Mouse (Mus musculus): ENCODE results near the gene BC067074. TPM values are rescaled to one million over a fixed set of nuclear protein-coding genes. Genes with fewer than 3 reads are reported as not detected.

The BC067074 gene
- polyA plus RNA-seq, 1 experiment = 1.7 TPM

DNA sequence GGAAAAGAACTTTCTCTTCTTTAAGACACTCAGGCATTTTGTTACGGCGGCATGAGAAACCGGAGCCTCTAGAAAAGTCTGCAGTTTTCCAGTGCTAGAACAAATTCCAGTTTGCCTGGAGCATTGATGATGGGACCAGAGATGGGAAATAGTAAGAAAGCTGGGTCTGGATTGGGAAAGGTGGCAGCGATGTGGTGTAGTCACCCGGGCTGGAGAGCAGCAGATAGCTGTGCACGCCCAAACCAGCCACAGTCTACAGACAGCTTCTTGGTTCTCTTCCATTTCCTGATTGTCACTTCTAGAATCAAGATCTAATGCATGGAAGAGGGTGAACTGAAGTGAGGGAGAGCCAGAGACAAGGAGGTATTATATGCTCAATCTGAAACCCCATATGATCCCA lies 100.4 kb downstream of the BC067074 start:
- no peaks in the 10 kb centered on the region for H3K79me2 ChIP-seq (ENCODE audit: control insufficient read depth, insufficient read depth)
- H3K27me3 ChIP-seq (ENCODE audit: control insufficient read depth, insufficient read depth, insufficient read length) = no peaks in the 10 kb centered on the region
- no peak overlapping the region for H3K4me2 ChIP-seq (ENCODE audit: low read depth)
- H3ac ChIP-seq (ENCODE audit: control insufficient read depth, insufficient read length) = no peak overlapping the region
- no peak overlapping the region for H3K4me3 ChIP-seq
- H3K36me3 ChIP-seq (ENCODE audit: control insufficient read depth, insufficient read depth) = no peaks in the 10 kb centered on the region
- TF ChIP-seq TCF3 (IDR thresholded peaks at IDR 0.05; ENCODE audit: insufficient read length, low read depth) = no peak
- no peak for TF ChIP-seq E2F4 (IDR thresholded peaks at IDR 0.05; ENCODE audit: insufficient read depth)
- no peak for TF ChIP-seq CEBPB (IDR thresholded peaks at IDR 0.05; ENCODE audit: insufficient read depth, poor library complexity, severe bottlenecking)
- TF ChIP-seq TCF12 (IDR thresholded peaks at IDR 0.05; ENCODE audit: insufficient read depth, poor library complexity, severe bottlenecking) = no peak

DNA sequence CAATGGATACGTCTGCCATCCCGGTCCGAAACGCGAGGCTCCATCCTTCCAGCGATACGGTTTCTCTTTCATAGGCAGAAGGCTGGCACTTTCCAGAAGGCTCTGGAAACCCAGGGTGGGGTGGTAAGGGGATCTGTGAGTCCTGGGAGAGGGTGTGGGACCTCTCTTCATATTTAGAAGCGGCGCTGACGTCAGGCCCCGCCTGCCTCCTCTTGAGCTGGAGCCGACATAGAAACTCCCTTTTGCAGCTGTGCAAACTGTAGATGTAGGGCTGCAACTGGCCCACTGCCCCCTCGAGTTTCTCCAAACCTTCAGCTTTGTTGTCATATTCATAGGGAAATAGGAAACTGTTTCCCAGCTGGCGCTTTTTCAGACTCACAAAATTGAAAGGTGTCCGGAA lies 101.6 kb downstream of the BC067074 start:
- TF ChIP-seq MYOD1 (IDR thresholded peaks at IDR 0.05; ENCODE audit: control insufficient read depth in 1 of 3, insufficient read length in 2 of 3, low read depth in 2 of 3) (no peak), POLR2AphosphoS2 (IDR thresholded peaks at IDR 0.05; ENCODE audit: insufficient read length, low read depth) (no peak), TCF12 (IDR thresholded peaks at IDR 0.05; ENCODE audit: insufficient read depth, poor library complexity, severe bottlenecking) (no peak), E2F4 (IDR thresholded peaks at IDR 0.05; ENCODE audit: insufficient read depth) (no peak), TCF3 (IDR thresholded peaks at IDR 0.05; ENCODE audit: insufficient read length, low read depth) (no peak), MAX (IDR thresholded peaks at IDR 0.05; ENCODE audit: low read depth) (no peak), SRF (IDR thresholded peaks at IDR 0.05; ENCODE audit: control insufficient read depth, insufficient read length, low read depth) (no peak)
- Histone ChIP-seq H3ac (ENCODE audit: control insufficient read depth, insufficient read length) (no peak overlapping the region), H3K79me2 (ENCODE audit: control insufficient read depth, insufficient read depth) (no peaks in the 10 kb centered on the region), H3K4me2 (ENCODE audit: low read depth) (no peak overlapping the region), H3K36me3 (ENCODE audit: control insufficient read depth, insufficient read depth) (no peaks in the 10 kb centered on the region), H3K4me3 (no peak overlapping the region), H3K27me3 (ENCODE audit: control insufficient read depth, insufficient read depth, insufficient read length) (no peaks in the 10 kb centered on the region)

GRCm38 (mm10) chr13:113397006-113397520 lies 104.1 kb downstream of the BC067074 start:
- no peaks in the 10 kb centered on the region for H3K36me3 ChIP-seq (ENCODE audit: control insufficient read depth, insufficient read depth)
- H3K27me3 ChIP-seq (ENCODE audit: control insufficient read depth, insufficient read depth, insufficient read length) = no peaks in the 10 kb centered on the region
- no peak overlapping the region for H3K4me3 ChIP-seq
- H3ac ChIP-seq (ENCODE audit: control insufficient read depth, insufficient read length) = no peak overlapping the region
- no peaks in the 10 kb centered on the region for H3K79me2 ChIP-seq (ENCODE audit: control insufficient read depth, insufficient read depth)
- H3K4me2 ChIP-seq (ENCODE audit: low read depth) = no peak overlapping the region
- TF ChIP-seq TCF12 (IDR thresholded peaks at IDR 0.05; ENCODE audit: insufficient read depth, poor library complexity, severe bottlenecking) (no peak), MYOD1 (IDR thresholded peaks at IDR 0.05; ENCODE audit: control insufficient read depth in 1 of 3, insufficient read length in 2 of 3, low read depth in 2 of 3) (no peak), MAX (IDR thresholded peaks at IDR 0.05; ENCODE audit: low read depth) (no peak), POLR2A (IDR thresholded peaks at IDR 0.05; ENCODE audit: insufficient read length, low read depth) (no peak), MYOG (IDR thresholded peaks at IDR 0.05; ENCODE audit: control insufficient read depth in 1 of 3, insufficient read depth in 1 of 3, insufficient read length in 2 of 3, low read depth in 2 of 3) (no peak), REST (IDR thresholded peaks at IDR 0.05; ENCODE audit: insufficient read depth, insufficient read length) (no peak), POLR2AphosphoS2 (IDR thresholded peaks at IDR 0.05; ENCODE audit: insufficient read length, low read depth) (no peak), CEBPB (IDR thresholded peaks at IDR 0.05; ENCODE audit: insufficient read depth, poor library complexity, severe bottlenecking) (no peak), TCF3 (IDR thresholded peaks at IDR 0.05; ENCODE audit: insufficient read length, low read depth) (no peak), E2F4 (IDR thresholded peaks at IDR 0.05; ENCODE audit: insufficient read depth) (no peak), USF1 (IDR thresholded peaks at IDR 0.05; ENCODE audit: low read depth) (no peak), SRF (IDR thresholded peaks at IDR 0.05; ENCODE audit: control insufficient read depth, insufficient read length, low read depth) (no peak)

DNA sequence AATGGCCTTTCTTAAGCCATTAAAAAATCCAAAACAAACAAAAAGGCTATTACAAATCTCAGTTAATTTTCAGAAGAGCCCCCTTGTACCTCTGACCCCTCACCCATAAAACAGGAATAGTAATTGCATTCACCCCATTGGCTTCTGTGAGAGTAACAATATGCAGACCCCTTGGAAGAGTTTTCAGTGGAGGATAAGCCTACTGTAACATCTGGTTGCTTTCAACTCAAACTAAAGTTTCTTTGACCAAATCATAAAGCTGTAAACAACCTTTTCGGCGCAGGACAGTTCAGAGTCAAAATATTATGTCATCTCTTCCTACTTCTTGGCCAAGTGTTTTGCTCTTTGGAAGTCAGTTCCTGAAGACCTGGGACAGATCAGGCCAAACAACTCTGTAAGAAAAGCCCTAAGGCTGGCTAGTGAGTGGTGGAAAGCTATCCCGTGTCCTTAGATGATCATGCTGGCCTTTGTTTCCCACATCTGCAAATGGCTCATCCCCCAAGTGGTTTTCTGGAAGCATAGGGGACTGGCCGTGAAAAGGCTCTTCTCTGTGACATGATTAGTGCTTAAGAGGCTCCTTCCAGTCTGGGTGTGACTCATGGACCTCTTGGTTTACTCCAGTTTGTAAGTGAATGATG lies 108.5 kb downstream of the BC067074 start:
- no peaks in the 10 kb centered on the region for H3K27me3 ChIP-seq (ENCODE audit: control insufficient read depth, insufficient read depth, insufficient read length)
- no peaks in the 10 kb centered on the region for H3K36me3 ChIP-seq (ENCODE audit: control insufficient read depth, insufficient read depth)
- no peaks in the 10 kb centered on the region for H3K79me2 ChIP-seq (ENCODE audit: control insufficient read depth, insufficient read depth)
- H3ac ChIP-seq (ENCODE audit: control insufficient read depth, insufficient read length) = no peak overlapping the region
- no peak overlapping the region for H3K4me3 ChIP-seq
- TF ChIP-seq REST (IDR thresholded peaks at IDR 0.05; ENCODE audit: insufficient read depth, insufficient read length) (no peak), MYOD1 (IDR thresholded peaks at IDR 0.05; ENCODE audit: control insufficient read depth in 1 of 3, insufficient read length in 2 of 3, low read depth in 2 of 3) (no peak), MAX (IDR thresholded peaks at IDR 0.05; ENCODE audit: low read depth) (no peak), CEBPB (IDR thresholded peaks at IDR 0.05; ENCODE audit: insufficient read depth, poor library complexity, severe bottlenecking) (no peak), TCF3 (IDR thresholded peaks at IDR 0.05; ENCODE audit: insufficient read length, low read depth) (no peak), E2F4 (IDR thresholded peaks at IDR 0.05; ENCODE audit: insufficient read depth) (no peak), USF1 (IDR thresholded peaks at IDR 0.05; ENCODE audit: low read depth) (no peak), MYOG (IDR thresholded peaks at IDR 0.05; ENCODE audit: control insufficient read depth in 1 of 3, insufficient read depth in 1 of 3, insufficient read length in 2 of 3, low read depth in 2 of 3) (no peak), SRF (IDR thresholded peaks at IDR 0.05; ENCODE audit: control insufficient read depth, insufficient read length, low read depth) (no peak), POLR2AphosphoS2 (IDR thresholded peaks at IDR 0.05; ENCODE audit: insufficient read length, low read depth) (no peak), POLR2A (IDR thresholded peaks at IDR 0.05; ENCODE audit: insufficient read length, low read depth) (no peak)
- H3K4me2 ChIP-seq (ENCODE audit: low read depth) = no peak overlapping the region

DNA sequence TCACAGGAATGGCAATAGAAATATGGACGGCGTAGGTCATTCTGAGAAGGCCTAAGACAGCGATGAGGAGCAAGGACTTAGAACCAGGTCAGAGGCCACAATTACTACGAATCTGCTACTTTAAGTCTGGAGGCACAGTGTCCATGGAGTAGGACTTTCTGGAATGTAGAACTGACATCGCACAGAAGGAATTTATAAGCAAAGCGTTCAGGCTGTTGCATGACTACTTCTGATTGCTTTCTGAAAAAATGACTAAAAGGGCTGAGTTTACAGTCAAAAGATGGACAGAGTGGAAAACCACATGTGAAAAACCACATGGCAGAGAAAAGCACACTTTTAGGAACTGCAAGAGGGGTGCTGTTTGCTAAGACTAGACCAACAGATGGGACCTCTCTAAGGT lies 110.7 kb downstream of the BC067074 start:
- Histone ChIP-seq H3ac (ENCODE audit: control insufficient read depth, insufficient read length) (no peak overlapping the region), H3K4me2 (ENCODE audit: low read depth) (no peak overlapping the region), H3K36me3 (ENCODE audit: control insufficient read depth, insufficient read depth) (no peaks in the 10 kb centered on the region), H3K27me3 (ENCODE audit: control insufficient read depth, insufficient read depth, insufficient read length) (no peaks in the 10 kb centered on the region), H3K4me3 (no peak overlapping the region), H3K79me2 (ENCODE audit: control insufficient read depth, insufficient read depth) (no peaks in the 10 kb centered on the region)
- TF ChIP-seq REST (IDR thresholded peaks at IDR 0.05; ENCODE audit: insufficient read depth, insufficient read length) (no peak), MAX (IDR thresholded peaks at IDR 0.05; ENCODE audit: low read depth) (no peak), TCF12 (IDR thresholded peaks at IDR 0.05; ENCODE audit: insufficient read depth, poor library complexity, severe bottlenecking) (no peak)

All from myocyte (in vitro differentiated cells).